Mouse (Mus musculus) MEL (cell line): Measurements from ENCODE around the gene Wdr24.

Experiments used
- CTCF ChIP-seq, 3 experiments: IDR thresholded peaks in 2 of 3; conservative IDR thresholded peaks in 1 of 3; 2 replicates each; pipeline ENCODE4 v1.5.1; 2011 to 2012; ENCODE audit warnings: low read length in 3 of 3, low read depth in 2 of 3, mild to moderate bottlenecking in 2 of 3, improper control_type of control experiment in 1 of 3, inconsistent platforms in 1 of 3, mixed read lengths in 1 of 3, moderate library complexity in 1 of 3; ENCODE audit not compliant: control insufficient read depth in 1 of 3, insufficient read depth in 1 of 3, poor library complexity in 1 of 3, severe bottlenecking in 1 of 3
- TBP ChIP-seq: IDR thresholded peaks from 2 replicates; pipeline ENCODE4 v1.8.0; 2011; ENCODE audit warnings: low read depth, low read length, improper control_type of control experiment

DNA sequence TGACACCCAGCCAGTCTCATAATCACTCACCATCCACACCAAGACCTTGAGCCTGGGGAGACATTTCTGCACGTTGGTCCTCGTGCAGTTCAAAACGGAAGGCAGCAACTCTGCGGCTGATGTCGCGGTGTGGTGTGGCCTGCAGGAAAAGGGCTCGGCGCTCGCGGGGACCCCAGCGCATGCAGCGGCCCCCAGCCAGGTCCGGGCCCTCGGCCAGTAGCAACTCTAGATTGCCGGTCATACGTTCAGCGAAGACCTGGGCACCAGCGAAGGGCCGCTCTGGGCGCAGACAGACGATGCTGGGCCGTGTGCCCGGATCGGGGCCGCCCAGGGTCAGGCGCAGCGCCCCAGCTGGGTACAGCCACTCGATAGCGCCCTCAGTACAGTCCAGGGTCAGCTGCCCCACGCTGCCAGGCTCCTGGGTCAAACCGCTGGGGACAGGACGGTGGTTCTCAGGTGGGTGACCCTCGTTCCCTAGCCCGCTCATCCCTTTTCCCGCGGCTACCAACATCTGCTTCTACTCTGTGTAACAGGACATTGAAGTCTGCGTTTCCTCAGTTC, 27.1 kb upstream of the Wdr24 start:
- TF ChIP-seq CTCF (IDR thresholded peaks at IDR 0.05 in 2 of 3, conservative IDR thresholded peaks at IDR 0.05 in 1 of 3; ENCODE audit: control insufficient read depth in 1 of 3, insufficient read depth in 1 of 3, low read depth in 2 of 3, low read length in 3 of 3, poor library complexity in 1 of 3, severe bottlenecking in 1 of 3) (no peak), TBP (no peak)
